In the genomic region with DNA sequence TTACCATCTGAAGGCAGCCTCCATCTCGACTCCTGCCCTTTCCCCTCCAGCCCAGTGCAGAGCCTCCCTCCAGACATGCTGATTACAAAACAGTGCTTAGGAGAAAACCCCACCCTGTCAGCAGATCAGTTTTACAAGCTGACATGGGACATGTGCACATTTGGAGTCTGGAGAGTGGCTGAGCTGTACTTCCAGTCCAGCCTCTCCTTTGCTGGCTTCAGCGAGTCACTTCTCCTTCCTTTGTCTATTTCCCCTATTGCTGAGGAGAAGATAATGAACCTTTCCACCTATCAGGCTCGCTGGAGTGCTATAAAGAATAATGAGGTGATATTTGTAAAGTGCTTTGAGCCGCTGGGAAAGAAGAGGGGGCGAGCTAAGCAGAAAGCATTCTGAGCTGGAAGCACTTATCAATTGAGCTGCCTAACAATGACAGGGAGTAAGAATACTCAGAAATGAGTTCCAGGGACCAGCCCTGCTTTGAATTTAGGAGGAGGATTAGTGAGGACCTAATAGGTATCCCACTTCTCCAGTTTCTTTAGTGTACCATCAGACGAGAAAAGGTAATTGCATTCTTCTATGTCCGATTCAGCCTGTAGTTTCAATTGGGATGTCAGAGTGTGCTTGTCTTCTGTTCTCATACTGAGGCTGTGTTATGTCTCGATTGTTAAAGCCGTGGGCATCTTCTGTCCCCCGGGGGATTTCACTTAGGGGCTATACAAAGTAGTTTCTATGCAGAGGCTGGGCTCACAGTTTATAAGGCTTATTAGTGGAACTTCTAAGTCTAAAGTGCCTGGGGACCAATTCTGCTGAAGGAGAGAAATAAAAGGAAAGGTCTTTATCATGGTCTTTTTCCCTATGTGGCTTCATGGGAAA, we compare ENCODE assay signal across 7 mouse cellular contexts.
DNase-seq lines count a peak whose midpoint lies in the region; ATAC-seq and TF ChIP-seq lines count a peak whose summit lies in the region.

No protein-coding gene starts in this region.

- WGBS in heart, adult 2 months = 51% methylated on average over 10 of the region's 10 CpGs

- ATAC-seq in megakaryocyte progenitor cell, adult 5-6 weeks (replicated peaks; ENCODE audit: poor library complexity) = peak; percentile 66

- intact Hi-C loops in heart, adult 2 months (cut with DNase I) = loop anchor here (5.0 kb wide), 1 partner anchor 87 kb away; no protein-coding TSS in a partner anchor

- H3K27me3 ChIP-seq in heart, adult 2 months (ENCODE audit: control insufficient read depth, insufficient read depth, low read length) = no peaks in the 10 kb centered on the region

- H3K79me2 ChIP-seq in heart, adult 2 months (replicated peaks; ENCODE audit: control insufficient read depth, insufficient read depth, low read length) = no peaks in the 10 kb centered on the region

- peak overlapping the region; percentile 55 for H3K27ac ChIP-seq in heart, adult 2 months

- peaks cover 3% of the 10 kb centered on the region; the same call in 1 of the 2 replicates for H3K36me3 ChIP-seq in heart, adult 2 months (ENCODE audit: control insufficient read depth, insufficient read depth, low read length)

- peak; percentile 85 for DNase-seq in MEL-GATA-1-ER (ENCODE audit: extremely low read depth, low read depth)
- peak; percentile 81 for DNase-seq in brain, embryonic 14.5 days (ENCODE audit: low read depth)
- peak; percentile 67 to 77 for DNase-seq in heart, adult 2 months
- DNase-seq in kidney, postnatal 14 days = peak; percentile 38
- DNase-seq in urinary bladder, postnatal 36 days (ENCODE audit: low spot score in 2 of 2) = peak; percentile 60 to 80
- DNase-seq in layer of hippocampus, adult 18-20 months (ENCODE audit: low spot score in 2 of 2) = no peak

- TF ChIP-seq CTCF in brain, embryonic 14.5 days (IDR thresholded peaks at IDR 0.05; ENCODE audit: borderline replicate concordance, extremely low read depth, insufficient read depth, insufficient read length) = no peak
- no peak for TF ChIP-seq CTCF in heart, adult 2 months (IDR thresholded peaks at IDR 0.05)

- H3K9ac ChIP-seq in heart, adult 2 months (ENCODE audit: low read depth, low read length) = peak overlapping the region; percentile 43; the same call in 1 of the 2 replicates

- H3K4me1 ChIP-seq in heart, adult 2 months (ENCODE audit: control insufficient read depth, insufficient read depth, low read length) = peaks cover 21% of the 10 kb centered on the region

- TF ChIP-seq POLR2A in brain, embryonic 14.5 days (IDR thresholded peaks at IDR 0.05; ENCODE audit: borderline replicate concordance, extremely low read depth, insufficient read depth, insufficient read length, poor library complexity, severe bottlenecking) = no peak
- TF ChIP-seq POLR2A in heart, adult 2 months (IDR thresholded peaks at IDR 0.05; ENCODE audit: insufficient read depth, low read depth, low read length) = peak; percentile 64

- H3K4me3 ChIP-seq in heart, adult 2 months = no peak overlapping the region

- TF ChIP-seq EP300 in heart, adult 2 months (IDR thresholded peaks at IDR 0.05; ENCODE audit: insufficient read depth, low read depth, low read length) = 0 out of 2 replicates have a peak, but pooled peaks have one; percentile 22

Comparison
In these comparisons a context has a peak if more than half of its experiments do, and no peak if none do; other contexts are left out.
1. DNase-seq: peak in MEL-GATA-1-ER (single experiment), brain, embryonic 14.5 days (single experiment), heart, adult 2 months (2 of 2), kidney, postnatal 14 days (single experiment) and urinary bladder, postnatal 36 days (2 of 2); none in layer of hippocampus, adult 18-20 months (0 of 2).